Mouse (Mus musculus) cortical plate, adult 2 months (tissue): Measurements from ENCODE around the gene Lrriq1.

Source experiments
- CTCF ChIP-seq: fragments of 200-500 bp; IDR thresholded peaks from 2 replicates; pipeline ENCODE4 v1.5.1; 2011; ENCODE audit warnings: mild to moderate bottlenecking, control low read depth, low read length; ENCODE audit not compliant: insufficient read depth; ENCODE audit errors: extremely low read depth
- POLR2A ChIP-seq: fragments of 200-500 bp; IDR thresholded peaks from 2 replicates; pipeline ENCODE4 v1.6.1; 2011; ENCODE audit warnings: mild to moderate bottlenecking, low read length, control low read depth; ENCODE audit not compliant: insufficient read depth; ENCODE audit errors: extremely low read depth

- TF ChIP-seq POLR2A = no peak
- no peak for TF ChIP-seq CTCF
These were observed 93.6 kb downstream of the Lrriq1 start for GRCm38 (mm10) chr10:103142526-103142925.
